Mouse (Mus musculus): Measurements from ENCODE around the gene Armh4.

- TF ChIP-seq E2F4 (IDR thresholded peaks at IDR 0.05; ENCODE audit: insufficient replicate concordance, low read depth, low read length) (no peak), POLR2A (IDR thresholded peaks at IDR 0.05; ENCODE audit: low read depth, low read length) (no peak), CTCF (conservative IDR thresholded peaks at IDR 0.05 in 1 of 2, IDR thresholded peaks at IDR 0.05 in 1 of 2; ENCODE audit: low read depth in 2 of 2, low read length in 2 of 2) (0 out of 4 replicates have a peak, but pooled peaks of 1 of the 2 experiments have one; percentile 23), ZMIZ1 (IDR thresholded peaks at IDR 0.05; ENCODE audit: low read depth, low read length) (no peak), TBP (conservative IDR thresholded peaks at IDR 0.05; ENCODE audit: low read depth, low read length) (no peak), SMC3 (IDR thresholded peaks at IDR 0.05; ENCODE audit: low read depth, low read length) (no peak)
Observed at GRCm38 (mm10) chr14:49723361-49724054, 59.7 kb downstream of the Armh4 start.

Measured in CH12.LX (cell line).